In the genomic region with DNA sequence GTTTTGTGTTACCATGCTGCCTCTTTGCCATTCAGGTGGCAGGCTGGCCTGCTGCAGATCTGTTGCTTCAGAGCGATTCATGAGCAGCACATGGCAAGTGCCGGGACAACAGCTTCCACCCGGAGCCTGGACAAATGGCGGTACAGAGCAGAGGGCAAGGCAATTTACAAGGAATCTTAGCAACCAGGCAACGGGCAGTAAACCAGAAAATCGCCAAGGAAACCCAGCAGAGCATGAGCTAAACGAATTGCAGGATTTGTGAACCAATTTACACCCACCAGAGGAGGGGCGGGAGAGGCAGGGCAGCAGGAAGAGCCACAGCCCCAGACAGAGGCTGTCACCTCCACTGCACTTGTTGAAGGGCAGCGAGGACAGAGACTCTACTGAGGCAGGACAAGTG, we compare ENCODE assay signal across 10 mouse cellular contexts.
DNase-seq lines count a peak whose midpoint lies in the region; ATAC-seq and TF ChIP-seq lines count a peak whose summit lies in the region.
"Had no signal": no experiment of that assay in that cellular context is flagged by ENCODE, and none has a peak within 500 bp of the region (broad histone marks: within the 10 kb centered on the region; RNA-seq: fewer than 3 reads in every experiment).

No protein-coding gene starts in this region.

- no peak overlapping the region for H3K9ac ChIP-seq in embryonic facial prominence, embryonic 11.5 days (replicated peaks; ENCODE audit: low read length)
- H3K9ac ChIP-seq in midbrain, embryonic 16.5 days (ENCODE audit: low read depth, low read length) = no peak overlapping the region
- H3K9ac ChIP-seq in intestine, embryonic 16.5 days (ENCODE audit: low read depth, low read length) = no peak overlapping the region
- H3K9ac ChIP-seq: liver, embryonic 15.5 days; stomach, embryonic 15.5 days had no signal

- 40% methylated on average over 9 of the region's 9 CpGs for WGBS in embryonic facial prominence, embryonic 11.5 days
- 23% methylated on average over 9 of the region's 9 CpGs for WGBS in hindbrain, embryonic 10.5 days
- WGBS in midbrain, embryonic 16.5 days = 10% methylated on average over 9 of the region's 9 CpGs
- 14% methylated on average over 9 of the region's 9 CpGs for WGBS in intestine, embryonic 16.5 days

- peaks cover 6% of the 10 kb centered on the region for H3K4me1 ChIP-seq in embryonic facial prominence, embryonic 11.5 days (ENCODE audit: control insufficient read depth, insufficient read depth, low read length)
- H3K4me1 ChIP-seq in hindbrain, embryonic 10.5 days (replicated peaks) = peaks cover 53% of the 10 kb centered on the region
- H3K4me1 ChIP-seq in midbrain, embryonic 16.5 days (ENCODE audit: control insufficient read depth, insufficient read depth, low read length) = peaks cover 11% of the 10 kb centered on the region; the same call in 1 of the 2 replicates
- H3K4me1 ChIP-seq in intestine, embryonic 16.5 days (ENCODE audit: control insufficient read depth, insufficient read depth, low read length) = peaks cover 4% of the 10 kb centered on the region; the same call in 1 of the 2 replicates
- H3K4me1 ChIP-seq: liver, embryonic 15.5 days; stomach, embryonic 15.5 days had no signal

- H3K36me3 ChIP-seq in embryonic facial prominence, embryonic 11.5 days (replicated peaks; ENCODE audit: control insufficient read depth, insufficient read depth, low read depth, low read length) = no peaks in the 10 kb centered on the region
- no peaks in the 10 kb centered on the region for H3K36me3 ChIP-seq in hindbrain, embryonic 10.5 days
- no peaks in the 10 kb centered on the region for H3K36me3 ChIP-seq in midbrain, embryonic 16.5 days (ENCODE audit: control insufficient read depth, insufficient read depth, low read length)
- no peaks in the 10 kb centered on the region for H3K36me3 ChIP-seq in intestine, embryonic 16.5 days (ENCODE audit: control insufficient read depth, insufficient read depth, low read length)
- H3K36me3 ChIP-seq: liver, embryonic 15.5 days; stomach, embryonic 15.5 days had no signal

- ATAC-seq in embryonic facial prominence, embryonic 11.5 days (replicated peaks; ENCODE audit: insufficient number of reproducible peaks, low FRiP score, low TSS enrichment, low read depth) = 0 out of 2 replicates have a peak, but pooled peaks have one; percentile 42
- ATAC-seq in midbrain, embryonic 16.5 days = peak; percentile 77
- ATAC-seq in intestine, embryonic 16.5 days = no peak

- no peak for DNase-seq in embryonic facial prominence, embryonic 11.5 days (ENCODE audit: low spot score)
- peak; percentile 79 for DNase-seq in hindbrain, embryonic 10.5 days (ENCODE audit: low spot score)
- peak; percentile 53 to 65 for DNase-seq in layer of hippocampus, adult 2 months (ENCODE audit: low spot score in 2 of 2)
- no peak for DNase-seq in testis, postnatal 10 days (ENCODE audit: low spot score)
- DNase-seq in thymus, postnatal 14 days = no peak
- no peak for DNase-seq in thymus, postnatal 36 days

- no peak overlapping the region for H3K4me3 ChIP-seq in embryonic facial prominence, embryonic 11.5 days (ENCODE audit: low read depth, low read length)
- no peak overlapping the region for H3K4me3 ChIP-seq in hindbrain, embryonic 10.5 days
- H3K4me3 ChIP-seq in layer of hippocampus, adult 2 months = no peak overlapping the region
- no peak overlapping the region for H3K4me3 ChIP-seq in midbrain, embryonic 16.5 days (ENCODE audit: low read depth, low read length)
- no peak overlapping the region for H3K4me3 ChIP-seq in intestine, embryonic 16.5 days (ENCODE audit: low read length)
- H3K4me3 ChIP-seq: liver, embryonic 15.5 days; stomach, embryonic 15.5 days had no signal

- no peak for TF ChIP-seq CTCF in layer of hippocampus, adult 2 months (conservative IDR thresholded peaks at IDR 0.05)

- no peak overlapping the region for H3K27ac ChIP-seq in embryonic facial prominence, embryonic 11.5 days (replicated peaks; ENCODE audit: low read depth, low read length)
- H3K27ac ChIP-seq in hindbrain, embryonic 10.5 days = 0 out of 2 replicates have a peak overlapping the region, but pooled peaks have one; percentile 50
- peak overlapping the region; percentile 64 for H3K27ac ChIP-seq in layer of hippocampus, adult 2 months
- H3K27ac ChIP-seq in midbrain, embryonic 16.5 days (ENCODE audit: low read length) = 0 out of 2 replicates have a peak overlapping the region, but pooled peaks have one; percentile 17
- H3K27ac ChIP-seq in intestine, embryonic 16.5 days (ENCODE audit: low read length) = no peak overlapping the region
- H3K27ac ChIP-seq: liver, embryonic 15.5 days; stomach, embryonic 15.5 days had no signal

- no peak overlapping the region for H3K4me2 ChIP-seq in embryonic facial prominence, embryonic 11.5 days (ENCODE audit: low read depth, low read length)
- no peak overlapping the region for H3K4me2 ChIP-seq in midbrain, embryonic 16.5 days (ENCODE audit: low read length)
- no peak overlapping the region for H3K4me2 ChIP-seq in intestine, embryonic 16.5 days (ENCODE audit: low read depth, low read length)
- H3K4me2 ChIP-seq: liver, embryonic 15.5 days; stomach, embryonic 15.5 days had no signal

- no peaks in the 10 kb centered on the region for H3K9me3 ChIP-seq in embryonic facial prominence, embryonic 11.5 days (replicated peaks; ENCODE audit: control insufficient read depth, low read length)
- H3K9me3 ChIP-seq in hindbrain, embryonic 10.5 days = no peaks in the 10 kb centered on the region
- no peaks in the 10 kb centered on the region for H3K9me3 ChIP-seq in midbrain, embryonic 16.5 days (replicated peaks; ENCODE audit: control insufficient read depth, low read length, poor library complexity, severe bottlenecking)
- H3K9me3 ChIP-seq in intestine, embryonic 16.5 days (ENCODE audit: control insufficient read depth, low read length) = no peaks in the 10 kb centered on the region
- H3K9me3 ChIP-seq: liver, embryonic 15.5 days; stomach, embryonic 15.5 days had no signal

- no peaks in the 10 kb centered on the region for H3K27me3 ChIP-seq in embryonic facial prominence, embryonic 11.5 days (ENCODE audit: control insufficient read depth, insufficient read depth, low read length)
- peaks cover 50% of the 10 kb centered on the region for H3K27me3 ChIP-seq in hindbrain, embryonic 10.5 days (ENCODE audit: insufficient read depth, poor library complexity, severe bottlenecking)
- no peaks in the 10 kb centered on the region for H3K27me3 ChIP-seq in midbrain, embryonic 16.5 days (ENCODE audit: control insufficient read depth, insufficient read depth, low read depth, low read length)
- H3K27me3 ChIP-seq in intestine, embryonic 16.5 days (replicated peaks; ENCODE audit: control insufficient read depth, insufficient read depth, low read length) = no peaks in the 10 kb centered on the region
- H3K27me3 ChIP-seq: liver, embryonic 15.5 days; stomach, embryonic 15.5 days had no signal

Comparison
In these comparisons a context has a peak if more than half of its experiments do, and no peak if none do; other contexts are left out.
1. DNase-seq: peak in hindbrain, embryonic 10.5 days (single experiment) and layer of hippocampus, adult 2 months (2 of 2); none in embryonic facial prominence, embryonic 11.5 days (single experiment), testis, postnatal 10 days (single experiment), thymus, postnatal 14 days (single experiment) and thymus, postnatal 36 days (0 of 2).
2. H3K27ac ChIP-seq: peak in hindbrain, embryonic 10.5 days (single experiment), layer of hippocampus, adult 2 months (single experiment) and midbrain, embryonic 16.5 days (single experiment); none in embryonic facial prominence, embryonic 11.5 days (single experiment) and intestine, embryonic 16.5 days (single experiment).